Mouse (Mus musculus) ES-Bruce4 (cell line): ENCODE results near the gene Cdh4.

Source experiments
- CTCF ChIP-seq: IDR thresholded peaks from one replicate; pipeline ENCODE4 v1.8.1; 2011; ENCODE audit warnings: low read depth, low read length
- EP300 ChIP-seq: IDR thresholded peaks from 2 replicates; pipeline ENCODE4 v1.6.1; 2011; ENCODE audit warnings: low read depth, low read length; ENCODE audit not compliant: insufficient read depth
- POLR2A ChIP-seq: IDR thresholded peaks from one replicate; pipeline ENCODE4 v1.8.1; 2011; ENCODE audit warnings: low read length; ENCODE audit not compliant: insufficient read depth

DNA sequence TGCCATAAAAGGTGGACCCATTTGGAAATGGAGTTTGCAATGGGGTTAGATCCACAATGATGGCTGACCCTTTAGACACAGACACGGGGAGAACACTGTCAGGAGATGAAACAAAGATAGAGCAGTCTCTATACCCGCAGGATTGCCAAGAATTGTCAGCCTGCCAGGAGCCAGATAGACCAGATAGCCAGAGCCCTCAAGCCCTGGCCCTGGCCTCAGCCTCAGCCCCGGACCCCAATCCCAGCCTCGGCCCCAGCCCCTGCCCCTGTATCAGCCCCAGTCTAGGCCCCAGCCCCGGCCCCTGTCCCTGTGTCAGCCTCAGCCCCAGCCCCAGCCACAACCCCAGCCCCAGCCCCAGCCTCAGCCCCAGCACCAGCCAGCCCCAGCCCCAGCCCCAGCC lies 345.6 kb downstream of the Cdh4 start:
- TF ChIP-seq EP300 (no peak), CTCF (no peak), POLR2A (no peak)
